In the genomic region with DNA sequence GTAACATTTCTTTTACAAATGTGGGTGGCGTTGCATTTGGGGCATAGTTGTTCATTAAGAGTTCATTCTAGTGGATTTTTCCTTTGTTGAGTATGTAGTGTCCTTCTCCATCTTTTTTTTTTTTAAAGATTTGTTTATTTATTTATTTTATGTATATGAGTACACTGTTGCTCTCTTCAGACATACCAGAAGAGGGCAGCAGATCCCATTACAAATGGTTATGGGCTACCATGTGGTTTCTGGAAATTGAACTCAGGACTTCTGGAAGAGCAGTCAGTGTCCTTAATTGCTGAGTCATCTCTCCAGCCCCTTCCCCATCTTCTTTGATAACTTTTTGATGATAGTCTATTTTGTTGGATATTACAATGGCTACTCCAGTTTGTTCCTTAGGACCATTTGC, we compare ENCODE assay signal across 15 mouse cellular contexts.
DNase-seq lines count a peak whose midpoint lies in the region; ATAC-seq and TF ChIP-seq lines count a peak whose summit lies in the region.
"Had no signal": no experiment of that assay in that cellular context is flagged by ENCODE, and none has a peak within 500 bp of the region (broad histone marks: within the 10 kb centered on the region; RNA-seq: fewer than 3 reads in every experiment).

No protein-coding gene starts in this region.

- H3K4me3 ChIP-seq in gastrocnemius, adult 2 months: no peak overlapping the region
- H3K4me3 ChIP-seq in lung, embryonic 14.5 days (ENCODE audit: low read depth, low read length): no peak overlapping the region
- H3K4me3 ChIP-seq: heart, embryonic 13.5 days; hindbrain, embryonic 15.5 days; limb, embryonic 15.5 days had no signal

- no peak overlapping the region for H3K4me2 ChIP-seq in lung, embryonic 14.5 days
- H3K4me2 ChIP-seq: heart, embryonic 13.5 days; hindbrain, embryonic 15.5 days; limb, embryonic 15.5 days had no signal

- H3K9ac ChIP-seq in lung, embryonic 14.5 days: no peak overlapping the region
- H3K9ac ChIP-seq: heart, embryonic 13.5 days; hindbrain, embryonic 15.5 days; limb, embryonic 15.5 days had no signal

- intact Hi-C loops in gastrocnemius, adult 2 months (cut with DNase I): no loop called here

- no peaks in the 10 kb centered on the region for H3K36me3 ChIP-seq in lung, embryonic 14.5 days (ENCODE audit: insufficient read depth)
- H3K36me3 ChIP-seq: heart, embryonic 13.5 days; hindbrain, embryonic 15.5 days; limb, embryonic 15.5 days had no signal

- 91% methylated on average over 1 of the region's 1 CpGs for WGBS in lung, embryonic 14.5 days

- TF ChIP-seq POLR2A in brain, embryonic 14.5 days (IDR thresholded peaks at IDR 0.05; ENCODE audit: borderline replicate concordance, extremely low read depth, insufficient read depth, insufficient read length, poor library complexity, severe bottlenecking): no peak

- DNase-seq in gastrocnemius, adult 2 months: no peak
- DNase-seq in gastrocnemius, postnatal 4 days (ENCODE audit: low spot score in 2 of 2): no peak
- DNase-seq in lung, embryonic 14.5 days: peak; percentile 10
- DNase-seq in lung, postnatal 25 days (ENCODE audit: low spot score): no peak
- DNase-seq in ES-CJ7 (ENCODE audit: low read depth, low spot score): peak; percentile 3
- DNase-seq in brain, embryonic 14.5 days (ENCODE audit: low read depth): peak; percentile 9
- DNase-seq in spleen, postnatal 14 days (ENCODE audit: low spot score in 2 of 2): no peak
- no peak for DNase-seq in testis, postnatal 14 days (ENCODE audit: low spot score)
- DNase-seq: adrenal gland, adult 8-10 months; kidney, postnatal 25 days; lung, postnatal 4 days; thymus, adult 18-20 months had no signal

- no peaks in the 10 kb centered on the region for H3K27me3 ChIP-seq in lung, embryonic 14.5 days (ENCODE audit: insufficient read depth, low read length)
- H3K27me3 ChIP-seq: heart, embryonic 13.5 days; hindbrain, embryonic 15.5 days; limb, embryonic 15.5 days had no signal

- no peaks in the 10 kb centered on the region for H3K4me1 ChIP-seq in lung, embryonic 14.5 days (ENCODE audit: insufficient read depth)
- H3K4me1 ChIP-seq: heart, embryonic 13.5 days; hindbrain, embryonic 15.5 days; limb, embryonic 15.5 days had no signal

- no peak for ATAC-seq in lung, embryonic 14.5 days (ENCODE audit: insufficient read depth)

- H3K27ac ChIP-seq in gastrocnemius, adult 2 months: no peak overlapping the region
- no peak overlapping the region for H3K27ac ChIP-seq in lung, embryonic 14.5 days (ENCODE audit: low read depth)
- H3K27ac ChIP-seq: heart, embryonic 13.5 days; hindbrain, embryonic 15.5 days; limb, embryonic 15.5 days had no signal

- H3K9me3 ChIP-seq in lung, embryonic 14.5 days (ENCODE audit: low read depth, low read length): no peaks in the 10 kb centered on the region
- H3K9me3 ChIP-seq: heart, embryonic 13.5 days; hindbrain, embryonic 15.5 days; limb, embryonic 15.5 days had no signal

- TF ChIP-seq CTCF in gastrocnemius, adult 2 months (IDR thresholded peaks at IDR 0.05): peak; percentile 21; the same call in 1 of the 2 replicates
- peak; percentile 22; the same call in 1 of the 2 replicates for TF ChIP-seq CTCF in lung, embryonic 14.5 days (IDR thresholded peaks at IDR 0.05; ENCODE audit: low read depth)
- no peak for TF ChIP-seq CTCF in brain, embryonic 14.5 days (IDR thresholded peaks at IDR 0.05; ENCODE audit: borderline replicate concordance, extremely low read depth, insufficient read depth, insufficient read length)

Comparison
In these comparisons a context has a peak if more than half of its experiments do, and no peak if none do; other contexts are left out.
1. DNase-seq: peak in lung, embryonic 14.5 days (single experiment), ES-CJ7 (single experiment) and brain, embryonic 14.5 days (single experiment); none in gastrocnemius, adult 2 months (single experiment), gastrocnemius, postnatal 4 days (0 of 2), lung, postnatal 25 days (single experiment), spleen, postnatal 14 days (0 of 2) and testis, postnatal 14 days (single experiment).